Mouse (Mus musculus): ENCODE data around the gene Rpl13a.

GRCm38 (mm10) chr7:45175398-45175797 lies 46.8 kb upstream of the Rpl13a start:
- no peak for TF ChIP-seq CTCF (IDR thresholded peaks at IDR 0.05; ENCODE audit: low read depth)
- TF ChIP-seq EP300 (optimal IDR thresholded peaks at IDR 0.05) = no peak
